Mouse (Mus musculus) midbrain, embryonic 13.5 days (tissue): Measurements from ENCODE around the gene Pus1. TPM values are rescaled to one million over a fixed set of nuclear protein-coding genes. Genes with fewer than 3 reads are reported as not detected.

Experiments
- ATAC-seq: fragments of 200-750 bp; cut with Nextera tagmentation; 2 replicates; pipeline ENCODE4 v1.8.0; 2017; ENCODE audit warnings: mild to moderate bottlenecking, moderate TSS enrichment, moderate library complexity
- H3K27ac ChIP-seq: fragments of 300-500 bp; sonication (generic); 2 replicates; pipeline ENCODE4 v1.5.1; 2015; ENCODE audit warnings: inconsistent platforms, mild to moderate bottlenecking, moderate library complexity
- H3K27me3 ChIP-seq: fragments of 300-500 bp; sonication (generic); 2 replicates; pipeline ENCODE4 v1.6.1; 2015; ENCODE audit warnings: mild to moderate bottlenecking, inconsistent platforms
- H3K36me3 ChIP-seq: fragments of 300-500 bp; sonication (generic); 2 replicates; pipeline ENCODE4 v1.6.1; 2015; ENCODE audit warnings: mild to moderate bottlenecking, inconsistent platforms
- H3K4me1 ChIP-seq: fragments of 300-500 bp; sonication (generic); replicated peaks from 2 replicates; pipeline ENCODE4 v1.6.1; 2015; ENCODE audit warnings: inconsistent platforms
- H3K4me2 ChIP-seq: fragments of 300-500 bp; sonication (generic); replicated peaks from 2 replicates; pipeline ENCODE4 v1.6.1; 2015; ENCODE audit warnings: moderate library complexity, mild to moderate bottlenecking, inconsistent platforms
- H3K4me3 ChIP-seq: fragments of 300-500 bp; sonication (generic); replicated peaks from 2 replicates; pipeline ENCODE4 v1.5.1; 2015; ENCODE audit warnings: mild to moderate bottlenecking, inconsistent platforms
- H3K9ac ChIP-seq: fragments of 300-500 bp; sonication (generic); replicated peaks from 2 replicates; pipeline ENCODE4 v1.6.1; 2015; ENCODE audit warnings: mild to moderate bottlenecking, inconsistent platforms
- H3K9me3 ChIP-seq: fragments of 300-500 bp; sonication (generic); 2 replicates; pipeline ENCODE4 v1.6.1; 2016; ENCODE audit warnings: mild to moderate bottlenecking, inconsistent platforms
- WGBS: fragments of 180-500 bp; shearing (Covaris S2); methylation state at CpG from one replicate; pipeline ENCODE4 v1.1.7; 2015; 5-methylcytosine and 5-hydroxymethylcytosine counted together
- polyA plus RNA-seq: library from polyadenylated mRNA; unstranded; fragments of >200 nt; fragmentation: Nextera tagmentation; extraction: Ambion mirVana; gene quantifications from 2 replicates; pipeline ENCODE4 v1.2.1, GENCODE M21; 2015

Gene Pus1
- polyA plus RNA-seq, 1 experiment from 2014 or later = 23.2 TPM

GRCm38 (mm10) chr5:110733231-110733823 is 47.1 kb downstream of the Pus1 start:
- peaks cover 73% of the 10 kb centered on the region for H3K36me3 ChIP-seq
- no peaks in the 10 kb centered on the region for H3K9me3 ChIP-seq
- no peak overlapping the region for H3K4me2 ChIP-seq
- ATAC-seq = no peak
- WGBS = 99% methylated on average over 4 of the region's 4 CpGs
- H3K9ac ChIP-seq = no peak overlapping the region
- H3K27ac ChIP-seq = no peak overlapping the region
- no peak overlapping the region for H3K4me3 ChIP-seq
- H3K4me1 ChIP-seq = no peaks in the 10 kb centered on the region
- no peaks in the 10 kb centered on the region for H3K27me3 ChIP-seq

GRCm38 (mm10) chr5:110731227-110731626 is 49.2 kb downstream of the Pus1 start:
- WGBS = 90% methylated on average over 2 of the region's 2 CpGs
- Histone ChIP-seq H3K4me3 (no peak overlapping the region), H3K36me3 (peaks cover 75% of the 10 kb centered on the region), H3K9me3 (no peaks in the 10 kb centered on the region), H3K9ac (no peak overlapping the region), H3K4me2 (no peak overlapping the region), H3K27ac (no peak overlapping the region), H3K27me3 (no peaks in the 10 kb centered on the region), H3K4me1 (no peaks in the 10 kb centered on the region)
- no peak for ATAC-seq

DNA sequence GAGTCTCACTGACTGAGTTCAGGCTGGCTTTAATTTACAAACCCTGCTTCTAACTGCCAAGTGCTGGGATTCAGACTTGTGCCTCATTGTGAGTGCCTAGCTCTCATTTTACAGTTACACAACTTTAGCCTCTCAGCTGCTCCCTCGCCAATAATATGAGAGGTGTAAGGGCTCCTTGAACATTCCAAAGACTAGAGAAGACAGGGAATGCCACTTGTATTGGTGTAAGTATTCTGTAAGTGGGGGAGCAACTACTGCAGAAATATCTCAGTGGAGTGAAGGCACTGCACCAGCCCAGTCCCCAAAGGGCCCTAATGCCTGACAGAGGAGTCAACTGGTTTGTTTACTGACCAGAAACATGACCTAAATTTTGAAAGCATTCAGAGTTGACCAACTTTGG is 52.6 kb downstream of the Pus1 start:
- Histone ChIP-seq H3K9me3 (no peaks in the 10 kb centered on the region), H3K4me2 (no peak overlapping the region), H3K9ac (no peak overlapping the region), H3K4me3 (no peak overlapping the region), H3K36me3 (peaks cover 82% of the 10 kb centered on the region), H3K27ac (no peak overlapping the region), H3K4me1 (no peaks in the 10 kb centered on the region), H3K27me3 (no peaks in the 10 kb centered on the region)
- WGBS = 98% methylated on average over 1 of the region's 1 CpGs
- no peak for ATAC-seq

Other genes starting within 250 kb of the Pus1 start
- 13.7 and 14.1 TPM in 2 replicates for gene Galnt9, start 236.3 kb downstream of the Pus1 start, polyA plus RNA-seq
- gene Noc4l, start 127.2 kb downstream of the Pus1 start, polyA plus RNA-seq = 42.6 and 43.2 TPM in 2 replicates
- gene Ddx51, start 127.2 kb downstream of the Pus1 start, polyA plus RNA-seq = 16.4 and 19.8 TPM in 2 replicates
- gene Ep400, start 9.9 kb downstream of the Pus1 start, polyA plus RNA-seq = 55.7 and 58.7 TPM in 2 replicates
- 33.0 and 36.2 TPM in 2 replicates for gene Ulk1, start 29.4 kb upstream of the Pus1 start, polyA plus RNA-seq
- 10.8 and 11.1 TPM in 2 replicates for gene Hscb, start 59.1 kb upstream of the Pus1 start, polyA plus RNA-seq
- gene Chek2, start 59.3 kb upstream of the Pus1 start, polyA plus RNA-seq = 12.5 and 13.8 TPM in 2 replicates
- 19.3 and 21.3 TPM in 2 replicates for gene Ttc28, start 99.1 kb upstream of the Pus1 start, polyA plus RNA-seq